Mouse (Mus musculus): ENCODE measurements around the gene Rps27a. TPM values are rescaled to one million over a fixed set of nuclear protein-coding genes. Genes with fewer than 3 reads are reported as not detected.

The Rps27a gene
- polyA plus RNA-seq, 1 experiment = 1,903 TPM

GRCm38 (mm10) chr11:29571536-29571935 is 23.6 kb upstream of the Rps27a start:
- no peaks in the 10 kb centered on the region for H3K36me3 ChIP-seq (ENCODE audit: control insufficient read depth, insufficient read depth)
- H3ac ChIP-seq (ENCODE audit: control insufficient read depth, insufficient read length, low read depth) = no peak overlapping the region
- no peaks in the 10 kb centered on the region for H3K27me3 ChIP-seq (ENCODE audit: control insufficient read depth, insufficient read depth, insufficient read length)
- H3K79me2 ChIP-seq (ENCODE audit: control insufficient read depth, insufficient read depth) = no peaks in the 10 kb centered on the region
- H3K79me3 ChIP-seq (ENCODE audit: low read depth) = no peaks in the 10 kb centered on the region
- TF ChIP-seq CEBPB (IDR thresholded peaks at IDR 0.05; ENCODE audit: low read depth) (no peak), MYOD1 (IDR thresholded peaks at IDR 0.05; ENCODE audit: control insufficient read depth, insufficient read length, low read depth) (no peak), FOSL1 (IDR thresholded peaks at IDR 0.05; ENCODE audit: insufficient read depth, low read length, poor library complexity, severe bottlenecking) (no peak), USF1 (IDR thresholded peaks at IDR 0.05; ENCODE audit: low read depth) (no peak), MYOG (IDR thresholded peaks at IDR 0.05; ENCODE audit: control insufficient read depth, extremely low read depth, insufficient read length) (no peak), CTCF (IDR thresholded peaks at IDR 0.05; ENCODE audit: control insufficient read depth, insufficient read depth, insufficient read length) (no peak), MAX (IDR thresholded peaks at IDR 0.05) (no peak)
- H3K4me3 ChIP-seq (ENCODE audit: insufficient read depth, poor library complexity, severe bottlenecking) = no peak overlapping the region

DNA sequence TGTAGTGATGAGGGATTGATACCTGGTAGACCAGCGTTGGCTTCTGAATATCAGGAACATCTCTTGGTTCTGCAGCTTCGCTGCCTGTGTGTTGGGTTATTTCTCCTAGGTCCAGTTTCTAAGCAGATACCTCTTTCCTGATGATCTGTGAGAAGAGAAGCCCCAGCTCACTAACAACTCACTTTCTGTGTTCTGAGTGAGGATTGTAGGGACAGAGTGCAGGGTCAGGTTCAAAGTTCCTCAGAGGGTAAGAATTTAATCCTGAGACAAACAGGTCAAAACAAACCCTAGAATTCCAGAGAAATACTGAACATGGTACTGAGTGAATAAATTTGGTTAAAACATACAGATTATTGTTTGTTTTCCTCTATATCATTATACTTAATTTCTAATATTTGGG is 15.5 kb upstream of the Rps27a start:
- H3K4me3 ChIP-seq (ENCODE audit: insufficient read depth, poor library complexity, severe bottlenecking) = no peak overlapping the region
- no peaks in the 10 kb centered on the region for H3K79me3 ChIP-seq (ENCODE audit: low read depth)
- H3K27me3 ChIP-seq (ENCODE audit: control insufficient read depth, insufficient read depth, insufficient read length) = no peaks in the 10 kb centered on the region
- H3K36me3 ChIP-seq (ENCODE audit: control insufficient read depth, insufficient read depth) = no peaks in the 10 kb centered on the region
- H3ac ChIP-seq (ENCODE audit: control insufficient read depth, insufficient read length, low read depth) = no peak overlapping the region
- no peaks in the 10 kb centered on the region for H3K79me2 ChIP-seq (ENCODE audit: control insufficient read depth, insufficient read depth)
- TF ChIP-seq USF1 (IDR thresholded peaks at IDR 0.05; ENCODE audit: low read depth) (no peak), MYOG (IDR thresholded peaks at IDR 0.05; ENCODE audit: control insufficient read depth, extremely low read depth, insufficient read length) (no peak), FOSL1 (IDR thresholded peaks at IDR 0.05; ENCODE audit: insufficient read depth, low read length, poor library complexity, severe bottlenecking) (no peak), MYOD1 (IDR thresholded peaks at IDR 0.05; ENCODE audit: control insufficient read depth, insufficient read length, low read depth) (no peak), MAX (IDR thresholded peaks at IDR 0.05) (no peak), CEBPB (IDR thresholded peaks at IDR 0.05; ENCODE audit: low read depth) (no peak), CTCF (IDR thresholded peaks at IDR 0.05; ENCODE audit: control insufficient read depth, insufficient read depth, insufficient read length) (no peak)

DNA sequence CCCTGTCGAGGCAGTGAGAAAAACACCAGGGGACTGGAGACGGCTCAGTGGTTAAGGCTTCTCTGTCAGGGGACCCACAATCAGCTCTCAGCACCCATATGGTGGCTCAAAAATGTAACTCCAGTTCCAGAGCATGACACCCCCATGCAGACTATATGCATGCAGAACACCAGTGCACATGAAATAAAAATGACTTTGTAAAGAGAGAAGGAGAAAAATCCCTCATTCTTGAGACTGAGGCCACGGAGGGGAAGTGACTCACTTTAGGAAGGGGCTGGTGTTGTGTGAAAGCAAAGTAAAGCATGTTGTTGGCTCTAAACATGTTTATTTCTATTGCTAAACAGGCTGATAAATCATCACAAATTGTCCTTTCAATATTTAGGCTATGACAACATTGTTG is 13.1 kb upstream of the Rps27a start:
- no peak overlapping the region for H3ac ChIP-seq (ENCODE audit: control insufficient read depth, insufficient read length, low read depth)
- no peaks in the 10 kb centered on the region for H3K79me3 ChIP-seq (ENCODE audit: low read depth)
- H3K79me2 ChIP-seq (ENCODE audit: control insufficient read depth, insufficient read depth) = no peaks in the 10 kb centered on the region
- no peaks in the 10 kb centered on the region for H3K36me3 ChIP-seq (ENCODE audit: control insufficient read depth, insufficient read depth)
- H3K4me3 ChIP-seq (ENCODE audit: insufficient read depth, poor library complexity, severe bottlenecking) = no peak overlapping the region
- no peak for TF ChIP-seq CEBPB (IDR thresholded peaks at IDR 0.05; ENCODE audit: low read depth)
- no peaks in the 10 kb centered on the region for H3K27me3 ChIP-seq (ENCODE audit: control insufficient read depth, insufficient read depth, insufficient read length)

- Histone ChIP-seq H3K79me2 (ENCODE audit: control insufficient read depth, insufficient read depth) (no peaks in the 10 kb centered on the region), H3K4me3 (ENCODE audit: insufficient read depth, poor library complexity, severe bottlenecking) (no peak overlapping the region), H3K27me3 (ENCODE audit: control insufficient read depth, insufficient read depth, insufficient read length) (no peaks in the 10 kb centered on the region), H3K79me3 (ENCODE audit: low read depth) (no peaks in the 10 kb centered on the region), H3K36me3 (ENCODE audit: control insufficient read depth, insufficient read depth) (no peaks in the 10 kb centered on the region), H3ac (ENCODE audit: control insufficient read depth, insufficient read length, low read depth) (no peak overlapping the region)
- no peak for TF ChIP-seq CTCF (IDR thresholded peaks at IDR 0.05; ENCODE audit: control insufficient read depth, insufficient read depth, insufficient read length)
- TF ChIP-seq MYOG (IDR thresholded peaks at IDR 0.05; ENCODE audit: control insufficient read depth, extremely low read depth, insufficient read length) = no peak
- no peak for TF ChIP-seq MYOD1 (IDR thresholded peaks at IDR 0.05; ENCODE audit: control insufficient read depth, insufficient read length, low read depth)
- no peak for TF ChIP-seq CEBPB (IDR thresholded peaks at IDR 0.05; ENCODE audit: low read depth)
- no peak for TF ChIP-seq USF1 (IDR thresholded peaks at IDR 0.05; ENCODE audit: low read depth)
- no peak for TF ChIP-seq FOSL1 (IDR thresholded peaks at IDR 0.05; ENCODE audit: insufficient read depth, low read length, poor library complexity, severe bottlenecking)
- TF ChIP-seq MAX (IDR thresholded peaks at IDR 0.05) = no peak
These were observed 12.5 kb upstream of the Rps27a start for GRCm38 (mm10) chr11:29560452-29560851.

DNA sequence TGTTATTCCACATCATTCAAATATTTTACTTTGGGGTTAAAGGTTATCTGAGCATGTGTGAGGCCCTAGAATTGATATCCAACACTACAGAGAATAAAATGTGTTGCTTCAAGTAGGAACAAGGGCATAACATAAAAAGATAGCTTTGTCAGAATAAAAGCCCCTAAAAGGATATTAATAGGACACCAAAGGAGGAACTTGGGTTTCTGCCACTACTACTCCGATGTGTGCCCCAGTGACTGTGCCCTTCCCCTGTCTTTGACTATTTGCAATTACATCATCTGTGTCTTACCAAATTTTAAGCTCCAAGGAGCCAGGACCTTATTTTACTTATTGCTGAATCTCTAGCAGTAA is 1.5 kb upstream of the Rps27a start:
- TF ChIP-seq USF1 (IDR thresholded peaks at IDR 0.05; ENCODE audit: low read depth) = no peak
- no peak for TF ChIP-seq CEBPB (IDR thresholded peaks at IDR 0.05; ENCODE audit: low read depth)
- TF ChIP-seq CTCF (IDR thresholded peaks at IDR 0.05; ENCODE audit: control insufficient read depth, insufficient read depth, insufficient read length) = no peak
- no peak for TF ChIP-seq MYOD1 (IDR thresholded peaks at IDR 0.05; ENCODE audit: control insufficient read depth, insufficient read length, low read depth)
- Histone ChIP-seq H3K79me2 (ENCODE audit: control insufficient read depth, insufficient read depth) (peaks cover 24% of the 10 kb centered on the region), H3K4me3 (ENCODE audit: insufficient read depth, poor library complexity, severe bottlenecking) (no peak overlapping the region), H3K79me3 (ENCODE audit: low read depth) (peaks cover 17% of the 10 kb centered on the region), H3ac (ENCODE audit: control insufficient read depth, insufficient read length, low read depth) (no peak overlapping the region), H3K36me3 (ENCODE audit: control insufficient read depth, insufficient read depth) (peaks cover 30% of the 10 kb centered on the region), H3K27me3 (ENCODE audit: control insufficient read depth, insufficient read depth, insufficient read length) (no peaks in the 10 kb centered on the region)

DNA sequence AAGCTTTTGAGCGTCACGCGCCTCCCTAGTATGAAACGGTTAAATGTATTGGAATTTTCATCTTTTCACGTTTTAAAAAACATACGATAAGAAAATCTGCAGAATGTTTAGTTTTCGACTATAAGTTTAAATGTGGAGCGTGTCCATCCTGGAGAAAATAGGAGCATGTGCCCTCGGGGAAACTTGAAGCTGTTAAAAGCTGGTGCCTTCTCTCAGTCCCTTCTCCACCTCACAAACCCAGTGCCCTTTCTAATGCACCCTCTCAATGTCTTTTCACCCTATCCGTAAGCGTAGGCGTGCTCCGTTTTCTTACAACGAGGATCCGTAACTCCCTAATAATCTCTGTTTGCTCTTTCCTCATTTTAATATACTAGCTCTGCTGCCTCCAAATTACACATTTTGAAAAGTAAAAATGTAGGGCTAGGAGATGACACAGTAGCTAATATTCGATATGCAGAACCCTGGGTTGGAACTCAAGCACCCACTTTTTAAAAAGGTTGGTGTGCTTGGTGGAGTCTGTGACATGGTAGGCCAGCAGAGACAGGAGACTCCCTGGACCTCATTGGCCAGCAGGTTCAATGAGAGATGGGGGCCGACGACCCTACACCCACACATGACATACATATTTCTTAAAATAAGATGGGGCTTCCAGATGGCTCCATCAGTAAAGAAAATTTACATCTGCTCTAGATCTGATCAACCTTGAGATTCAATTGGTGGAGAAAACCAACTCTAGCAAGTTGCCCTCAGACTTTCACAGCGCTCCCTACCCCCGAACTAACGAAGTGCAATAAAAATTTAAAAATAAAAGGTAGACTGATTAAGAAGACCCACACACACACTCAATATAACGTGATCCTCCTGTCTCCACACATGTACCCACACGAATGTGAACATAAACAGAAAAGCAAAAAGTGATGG is 855 bp upstream of the Rps27a start:
- Histone ChIP-seq H3K27me3 (ENCODE audit: control insufficient read depth, insufficient read depth, insufficient read length) (no peaks in the 10 kb centered on the region), H3K4me3 (ENCODE audit: insufficient read depth, poor library complexity, severe bottlenecking) (peak overlapping the region; percentile 99), H3ac (ENCODE audit: control insufficient read depth, insufficient read length, low read depth) (peak overlapping the region; percentile 74), H3K79me2 (ENCODE audit: control insufficient read depth, insufficient read depth) (peaks cover 24% of the 10 kb centered on the region), H3K36me3 (ENCODE audit: control insufficient read depth, insufficient read depth) (peaks cover 36% of the 10 kb centered on the region), H3K79me3 (ENCODE audit: low read depth) (peaks cover 17% of the 10 kb centered on the region)
- TF ChIP-seq MYOD1 (IDR thresholded peaks at IDR 0.05; ENCODE audit: control insufficient read depth, insufficient read length, low read depth) (no peak), CTCF (IDR thresholded peaks at IDR 0.05; ENCODE audit: control insufficient read depth, insufficient read depth, insufficient read length) (no peak), FOSL1 (IDR thresholded peaks at IDR 0.05; ENCODE audit: insufficient read depth, low read length, poor library complexity, severe bottlenecking) (no peak), MYOG (IDR thresholded peaks at IDR 0.05; ENCODE audit: control insufficient read depth, extremely low read depth, insufficient read length) (no peak), MAX (IDR thresholded peaks at IDR 0.05) (no peak), USF1 (IDR thresholded peaks at IDR 0.05; ENCODE audit: low read depth) (no peak), CEBPB (IDR thresholded peaks at IDR 0.05; ENCODE audit: low read depth) (no peak)
